Mouse (Mus musculus) adrenal gland, postnatal 4 days (tissue): ENCODE results near the gene Rbak. TPM values are rescaled to one million over a fixed set of nuclear protein-coding genes. Genes with fewer than 3 reads are reported as not detected.
"Not testable (repeated sequence)": the region's sequence is repeated elsewhere in the genome, so short reads cannot be mapped to it uniquely, and the experiment has no call there.

Experiments
- DNase-seq, 2 experiments: peaks; one replicate each; pipeline ENCODE4 v3.0.0; 2021 to 2022; ENCODE audit warnings: low spot score in 2 of 2, mixed read lengths in 2 of 2
- microRNA-seq: library from miRNA; unstranded; fragments of <30 nt; microRNA quantifications from one replicate; pipeline ENCODE4 v1.2.0, GENCODE M21; 2021
- total RNA-seq, 2 experiments: library from RNA; stranded (reverse); gene quantifications; 2 replicates each; pipeline ENCODE4 v1.2.3; 2021

Gene Rbak
- total RNA-seq, 2 experiments from 2014 or later = 24.0 to 27.5 TPM

DNA sequence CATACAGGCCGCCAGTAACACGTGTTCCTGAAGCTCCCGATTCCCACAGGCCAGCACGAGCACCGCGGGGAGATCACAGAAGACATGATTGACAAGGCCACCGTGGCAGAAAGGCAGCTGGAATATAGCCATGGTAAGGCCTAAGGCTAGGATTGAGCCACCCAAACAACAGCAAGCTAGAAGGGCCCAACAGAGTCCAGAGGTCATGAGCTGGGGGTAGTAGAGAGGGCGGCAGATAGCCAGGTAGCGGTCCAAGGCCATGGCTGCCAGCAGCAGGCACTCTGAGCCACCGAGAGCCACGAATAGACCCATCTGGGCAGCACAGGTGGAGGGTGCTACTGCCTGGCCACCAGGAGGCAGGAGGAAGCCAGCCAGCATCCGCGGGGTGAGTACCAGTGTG lies 43.0 kb downstream of the Rbak start:
- no peak for DNase-seq

DNA sequence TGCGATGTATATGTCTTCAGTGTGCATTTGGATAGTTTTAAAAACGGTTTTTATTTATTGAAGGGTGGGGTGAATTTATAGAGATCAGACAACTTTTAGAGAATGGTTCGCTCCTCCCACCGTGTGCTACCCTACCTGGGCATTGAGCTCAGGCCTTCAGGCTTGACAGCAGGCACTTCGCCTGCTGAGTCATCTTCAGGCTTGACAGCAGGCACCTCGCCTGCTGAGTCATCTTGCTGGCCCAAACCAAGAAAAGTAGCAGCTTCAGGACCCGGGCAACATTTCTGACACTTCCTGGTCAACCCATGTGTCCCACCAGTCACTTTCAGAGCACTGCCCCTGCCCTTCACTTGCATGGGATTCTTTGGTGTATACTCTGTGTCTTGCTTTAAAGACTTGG lies 45.5 kb downstream of the Rbak start:
- no peak for DNase-seq

DNA sequence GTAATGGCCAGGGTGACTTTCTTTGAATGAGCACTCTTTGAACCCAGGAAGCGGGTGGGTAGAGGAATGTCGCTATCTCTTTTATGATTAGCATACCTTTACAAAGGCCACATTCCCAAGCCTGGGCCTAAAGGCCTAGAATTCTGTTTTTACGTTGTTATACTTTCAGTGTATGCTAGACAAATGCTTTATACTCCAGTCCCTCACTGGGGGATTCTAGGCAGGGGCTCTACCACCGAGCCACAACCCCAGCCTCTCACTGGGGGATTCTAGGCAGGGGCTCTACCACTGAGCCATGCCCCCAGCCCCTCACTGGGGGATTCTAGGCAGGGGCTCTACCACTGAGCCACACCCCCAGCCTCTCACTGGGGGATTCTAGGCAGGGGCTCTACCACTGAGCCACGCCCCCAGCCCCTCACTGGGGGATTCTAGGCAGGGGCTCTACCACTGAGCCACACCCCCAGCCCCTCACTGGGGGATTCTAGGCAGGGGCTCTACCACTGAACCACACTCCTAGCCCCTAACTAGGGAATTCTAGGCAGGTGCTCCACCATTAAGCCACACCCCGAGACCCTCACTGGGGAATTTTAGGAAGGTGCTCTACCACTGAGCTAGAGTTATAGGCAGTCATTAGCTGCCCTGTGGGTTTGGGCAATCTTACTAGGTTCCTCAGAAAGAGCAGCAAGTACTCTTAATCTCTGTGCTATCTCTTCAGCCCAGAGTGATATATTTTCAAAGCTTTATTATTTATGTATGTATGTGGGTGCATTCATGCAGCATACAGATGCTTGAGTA lies 46.2 kb downstream of the Rbak start:
- not testable (repeated sequence) for DNase-seq

DNA sequence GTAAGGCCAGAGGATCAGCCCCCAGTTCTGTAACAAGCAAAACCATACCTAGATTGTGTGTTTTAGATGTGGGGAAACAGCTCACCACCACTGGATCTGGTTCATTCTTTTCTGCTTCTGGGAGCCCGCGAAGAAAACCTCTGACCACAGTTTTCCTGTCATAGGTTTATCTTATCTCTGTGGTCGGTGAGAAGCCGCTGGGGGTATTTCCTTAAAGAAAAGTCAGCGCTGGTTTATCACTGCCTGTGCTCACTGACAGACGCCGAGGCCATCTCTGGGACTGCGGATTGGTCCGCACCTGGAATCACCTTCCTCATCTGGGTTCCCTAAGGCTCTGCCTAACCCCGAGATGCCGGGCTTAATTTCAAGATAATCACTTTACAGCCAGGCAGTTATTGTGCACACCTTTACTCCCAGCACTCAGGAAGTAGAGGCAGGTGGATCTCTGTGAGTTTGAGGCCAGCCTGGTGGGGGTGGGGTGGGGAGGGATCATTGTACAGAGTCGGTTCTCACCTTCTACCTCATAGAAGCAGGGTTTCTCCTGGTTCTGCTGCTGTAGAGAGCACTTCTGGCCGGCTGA lies 47.5 kb downstream of the Rbak start:
- no peak for DNase-seq

- DNase-seq = no peak
Measured at GRCm38 (mm10) chr5:143130342-143130741, 50.2 kb downstream of the Rbak start.

DNA sequence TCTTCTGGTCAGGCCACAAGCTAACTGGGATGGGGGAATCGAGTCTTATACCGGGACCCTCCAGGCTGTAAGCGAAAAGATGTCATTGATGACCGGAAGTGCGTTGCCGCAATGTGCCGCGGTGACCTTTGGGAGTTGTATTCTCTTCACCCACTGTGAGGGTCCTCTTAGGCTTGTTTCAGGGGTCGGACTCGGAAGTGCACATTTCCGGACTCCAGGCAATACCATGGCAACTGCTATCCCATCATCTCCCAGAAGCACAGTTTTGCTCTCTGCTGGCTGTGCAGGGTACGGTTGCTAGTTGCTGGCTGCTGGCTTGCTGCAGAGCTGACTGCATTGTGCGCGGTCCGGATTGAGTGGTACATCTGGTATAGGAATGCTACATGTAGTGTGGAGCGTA lies 51.5 kb downstream of the Rbak start:
- DNase-seq = no peak

- no peak for DNase-seq
Measured at GRCm38 (mm10) chr5:143127837-143128236, 52.7 kb downstream of the Rbak start.

DNA sequence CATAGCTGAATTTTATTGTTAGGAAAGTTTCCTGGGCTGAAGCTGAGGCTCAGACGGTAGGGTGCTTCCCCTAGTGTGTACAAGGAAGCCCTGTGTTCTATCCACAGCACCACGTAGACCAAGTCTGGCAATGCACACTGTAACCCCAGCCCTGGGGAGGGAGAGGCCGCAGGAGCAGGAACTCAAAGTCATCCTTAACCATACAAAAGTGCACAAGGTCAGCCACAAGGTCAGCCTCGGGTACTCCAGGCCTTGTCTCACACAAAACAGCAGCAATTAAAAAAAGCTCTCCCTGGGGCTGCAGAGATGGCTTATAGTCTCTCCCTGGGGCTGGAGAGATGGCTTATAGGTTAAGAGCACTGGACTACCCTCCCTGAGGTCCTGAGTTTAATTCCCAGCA lies 53.7 kb downstream of the Rbak start:
- no peak for DNase-seq

DNA sequence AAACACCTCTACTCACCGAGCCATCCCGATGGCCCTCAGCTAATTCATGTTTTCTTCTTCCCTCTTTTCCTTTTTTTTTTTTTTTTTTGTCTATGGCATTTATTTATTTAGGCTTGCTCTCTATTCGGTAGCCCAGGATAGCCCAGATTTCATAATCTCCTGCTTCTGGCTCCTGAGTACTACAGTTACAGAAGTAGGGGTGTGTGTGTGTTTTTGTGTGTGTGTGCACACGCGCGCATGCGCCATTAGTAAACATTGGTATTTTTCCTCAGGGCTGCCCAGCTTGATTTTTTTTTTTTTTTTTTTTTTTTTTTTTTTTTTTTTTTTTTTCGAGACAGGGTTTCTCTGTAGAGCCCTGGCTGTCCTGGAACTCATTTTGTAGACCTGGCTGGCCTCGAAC lies 54.5 kb downstream of the Rbak start:
- DNase-seq = no peak

GRCm38 (mm10) chr5:143125601-143126000 lies 55.0 kb downstream of the Rbak start:
- no peak for DNase-seq

DNA sequence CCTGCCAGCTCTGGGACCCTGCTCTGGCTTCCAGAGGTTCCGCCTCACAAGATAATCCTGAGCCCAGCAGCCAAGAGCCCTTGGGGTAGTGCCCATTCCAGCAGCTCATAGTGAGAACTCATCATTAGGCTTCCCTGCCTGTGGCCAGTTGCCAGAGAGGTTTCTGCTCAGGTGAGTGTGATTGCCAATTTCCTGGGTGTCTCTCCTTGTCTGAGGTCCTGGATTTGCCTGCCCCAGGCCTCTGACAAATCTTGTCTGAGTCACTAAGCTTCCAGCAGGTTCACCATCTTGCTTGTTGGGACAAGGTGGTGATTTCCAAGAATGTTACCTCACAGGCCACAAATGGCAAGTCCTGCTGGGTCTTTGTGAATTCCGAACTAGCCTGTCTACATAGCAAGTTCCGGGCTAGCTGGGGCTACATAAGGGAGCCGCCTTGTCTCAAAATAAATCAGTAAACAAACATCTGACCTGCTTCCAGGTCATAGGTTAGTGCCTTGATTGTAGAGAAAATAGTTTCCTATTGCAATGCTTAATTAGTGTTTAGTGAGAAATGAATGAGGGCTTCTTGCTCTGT lies 55.7 kb downstream of the Rbak start:
- DNase-seq = no peak

DNA sequence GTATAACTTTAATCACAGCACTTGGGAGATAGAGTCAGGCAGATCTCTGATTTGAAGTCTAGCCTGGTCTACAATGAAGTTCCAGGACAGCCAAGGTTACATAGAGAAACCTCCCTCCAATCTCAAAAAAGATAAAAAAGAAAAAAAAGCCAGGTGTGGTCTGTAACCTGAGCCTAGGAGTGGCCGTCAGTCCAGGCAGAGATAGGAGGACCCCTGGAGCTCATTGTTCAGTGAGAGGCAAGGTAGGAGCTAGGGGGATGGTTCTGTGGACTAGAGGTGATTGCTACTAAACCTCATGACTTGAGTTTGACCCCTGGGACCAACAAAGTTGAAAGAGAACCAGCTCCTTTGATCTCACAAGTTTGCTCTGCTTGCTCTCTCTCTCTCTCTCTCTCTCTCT lies 57.9 kb downstream of the Rbak start:
- no peak for DNase-seq

Small RNA genes lying within 50 kb of the gene (microRNA-seq; reads per million reads assigned to microRNA genes)
- not detected for gene Gm44405

Other genes starting within 250 kb of the Rbak start
- gene Fscn1, start 220.4 kb downstream of the Rbak start, total RNA-seq = 100 to 1,000 TPM; 122 to 151 TPM
- 10 to 100 TPM; 59.9 to 60.5 TPM for gene Rnf216, start 67.8 kb downstream of the Rbak start, total RNA-seq
- gene Olfr718-ps1, start 33.2 kb downstream of the Rbak start, total RNA-seq = under 1 TPM; 0.11 to 0.17 TPM
- gene Spdye4b, start 242 bp upstream of the Rbak start, total RNA-seq = not detected
- not detected for gene Spdye4a, start 46.1 kb upstream of the Rbak start, total RNA-seq
- gene Zfp12, start 54.4 kb upstream of the Rbak start, total RNA-seq = 10 to 100 TPM; 24.8 to 29.1 TPM
- gene Zfp316, start 89.2 kb upstream of the Rbak start, total RNA-seq = 10 to 100 TPM; 12.3 to 14.1 TPM
- gene Zfp853, start 112.8 kb upstream of the Rbak start, total RNA-seq = 1 to 10 TPM; 1.1 to 1.5 TPM
- gene E130309D02Rik, start 134.6 kb upstream of the Rbak start, total RNA-seq = 10 to 100 TPM; 29.5 to 30.9 TPM
- gene Zdhhc4, start 148.5 kb upstream of the Rbak start, total RNA-seq = 10 to 100 TPM; 64.3 to 72.7 TPM
- 1 to 10 TPM; 1.2 TPM for gene Grid2ip, start 176.6 kb upstream of the Rbak start, total RNA-seq
- 100 to 1,000 TPM; 129 to 136 TPM for gene Kdelr2, start 223.1 kb upstream of the Rbak start, total RNA-seq